Mouse (Mus musculus) ES-E14 (cell line): Measurements from ENCODE around the gene Mterf1b.
"Not testable (repeated sequence)": the region's sequence is repeated elsewhere in the genome, so short reads cannot be mapped to it uniquely, and the experiment has no call there.

ENCODE experiments used
- CHD2 ChIP-seq: IDR thresholded peaks from 2 replicates; pipeline ENCODE4 v1.6.1; 2014; ENCODE audit warnings: mild to moderate bottlenecking, low read depth, low read length, inconsistent platforms
- ZC3H11A ChIP-seq: IDR thresholded peaks from 2 replicates; pipeline ENCODE4 v1.6.1; 2012; ENCODE audit warnings: low read depth, mild to moderate bottlenecking, inconsistent platforms, low read length, borderline replicate concordance

- TF ChIP-seq ZC3H11A, CHD2: not testable (repeated sequence)
Observed at GRCm38 (mm10) chr5:4191671-4192480, at the start of gene Mterf1b.
